Mouse (Mus musculus) MEL (cell line): ENCODE results near the gene Gm17324. TPM values are rescaled to one million over a fixed set of nuclear protein-coding genes. Genes with fewer than 3 reads are reported as not detected.
A peak's percentile ranks its signal among the peaks of the same experiment; 100 is the strongest.

Experiments
- DNase-seq: peaks from one replicate; pipeline ENCODE4 v3.0.0; 2011; ENCODE audit warnings: low read depth, low spot score
- H3K27ac ChIP-seq: 2 replicates; pipeline ENCODE4 v1.5.1; 2012; ENCODE audit warnings: low read depth, mild to moderate bottlenecking, control low read depth, low read length, moderate library complexity; ENCODE audit not compliant: control insufficient read depth
- H3K27me3 ChIP-seq, 2 experiments: fragments of 150-350 bp in 1 of 2; sonication (generic) in 1 of 2; 2 replicates each; pipeline ENCODE4 v1.6.1; 2012; ENCODE audit warnings: low read length in 2 of 2, mild to moderate bottlenecking in 2 of 2, improper control_type of control experiment in 1 of 2, moderate library complexity in 1 of 2; ENCODE audit not compliant: insufficient read depth in 2 of 2, control insufficient read depth in 1 of 2
- H3K36me3 ChIP-seq, 2 experiments: 2 replicates each; pipeline ENCODE4 v1.6.1; 2012 to 2014; ENCODE audit warnings: low read length in 2 of 2, improper control_type of control experiment in 1 of 2, inconsistent platforms in 1 of 2, mild to moderate bottlenecking in 1 of 2; ENCODE audit not compliant: insufficient read depth in 2 of 2, control insufficient read depth in 1 of 2
- H3K4me1 ChIP-seq, 2 experiments: fragments of 150-350 bp in 1 of 2; sonication (generic) in 1 of 2; 2 replicates each; pipeline ENCODE4 v1.6.1; 2012; ENCODE audit warnings: low read length in 2 of 2, improper control_type of control experiment in 1 of 2, mild to moderate bottlenecking in 1 of 2; ENCODE audit not compliant: insufficient read depth in 2 of 2, control insufficient read depth in 1 of 2
- H3K4me3 ChIP-seq, 2 experiments: fragments of 150-350 bp in 1 of 2; sonication (generic) in 1 of 2; 2 replicates each; pipeline ENCODE4 v1.5.1; 2012; ENCODE audit warnings: low read depth in 2 of 2, low read length in 2 of 2, mild to moderate bottlenecking in 2 of 2, moderate library complexity in 2 of 2, control low read depth in 1 of 2, improper control_type of control experiment in 1 of 2; ENCODE audit not compliant: control insufficient read depth in 1 of 2, insufficient read depth in 1 of 2
- H3K79me2 ChIP-seq: 2 replicates; pipeline ENCODE4 v1.6.1; 2012; ENCODE audit warnings: mild to moderate bottlenecking, low read length, moderate library complexity; ENCODE audit not compliant: control insufficient read depth, poor library complexity, insufficient read depth
- H3K9ac ChIP-seq: 2 replicates; pipeline ENCODE4 v1.6.1; 2012; ENCODE audit warnings: low read depth, mild to moderate bottlenecking, control low read depth, low read length, moderate library complexity; ENCODE audit not compliant: control insufficient read depth, poor library complexity, severe bottlenecking
- H3K9me3 ChIP-seq: fragments of 150-350 bp; sonication (generic); replicated peaks from 2 replicates; pipeline ENCODE4 v1.6.1; 2012; ENCODE audit warnings: mild to moderate bottlenecking, low read length, improper control_type of control experiment, moderate library complexity; ENCODE audit not compliant: insufficient read depth
- BHLHE40 ChIP-seq: IDR thresholded peaks from 2 replicates; pipeline ENCODE4 v1.6.1; 2012; ENCODE audit warnings: low read depth, mild to moderate bottlenecking, inconsistent platforms, low read length, improper control_type of control experiment, borderline replicate concordance
- CHD1 ChIP-seq: IDR thresholded peaks from 2 replicates; pipeline ENCODE4 v1.6.1; 2012; ENCODE audit warnings: low read depth, mild to moderate bottlenecking, inconsistent platforms, low read length, improper control_type of control experiment
- CHD2 ChIP-seq: IDR thresholded peaks from 2 replicates; pipeline ENCODE4 v1.6.1; 2011; ENCODE audit warnings: low read length, improper control_type of control experiment
- CTCF ChIP-seq, 3 experiments: IDR thresholded peaks in 2 of 3; conservative IDR thresholded peaks in 1 of 3; 2 replicates each; pipeline ENCODE4 v1.5.1; 2011 to 2012; ENCODE audit warnings: low read length in 3 of 3, low read depth in 2 of 3, mild to moderate bottlenecking in 2 of 3, improper control_type of control experiment in 1 of 3, inconsistent platforms in 1 of 3, mixed read lengths in 1 of 3, moderate library complexity in 1 of 3; ENCODE audit not compliant: control insufficient read depth in 1 of 3, insufficient read depth in 1 of 3, poor library complexity in 1 of 3, severe bottlenecking in 1 of 3
- E2F4 ChIP-seq: IDR thresholded peaks from 2 replicates; pipeline ENCODE4 v1.6.1; 2011; ENCODE audit warnings: low read depth, low read length, improper control_type of control experiment, borderline replicate concordance
- ELF1 ChIP-seq: IDR thresholded peaks from 2 replicates; pipeline ENCODE4 v1.6.1; 2014; ENCODE audit warnings: low read depth, mild to moderate bottlenecking, inconsistent platforms, low read length, improper control_type of control experiment, moderate library complexity
- EP300 ChIP-seq, 2 experiments: IDR thresholded peaks; 2 replicates each; pipeline ENCODE4 v1.6.1; 2011; ENCODE audit warnings: improper control_type of control experiment in 2 of 2, low read length in 2 of 2, low read depth in 1 of 2, mild to moderate bottlenecking in 1 of 2
- ETS1 ChIP-seq: IDR thresholded peaks from 2 replicates; pipeline ENCODE4 v1.6.1; 2012; ENCODE audit warnings: low read depth, mild to moderate bottlenecking, inconsistent platforms, low read length, improper control_type of control experiment, moderate library complexity
- GATA1 ChIP-seq: IDR thresholded peaks from 2 replicates; pipeline ENCODE4 v1.6.1; 2011; ENCODE audit warnings: low read depth, low read length, improper control_type of control experiment
- HCFC1 ChIP-seq: IDR thresholded peaks from 2 replicates; pipeline ENCODE4 v1.6.1; 2012; ENCODE audit warnings: low read depth, mild to moderate bottlenecking, inconsistent platforms, low read length, improper control_type of control experiment, moderate library complexity
- JUND ChIP-seq: IDR thresholded peaks from 2 replicates; pipeline ENCODE4 v1.6.1; 2011; ENCODE audit warnings: low read depth, mild to moderate bottlenecking, improper control_type of control experiment, low read length
- KAT2A ChIP-seq: conservative IDR thresholded peaks from 2 replicates; pipeline ENCODE4 v1.6.1; 2012; ENCODE audit warnings: low read depth, low read length, improper control_type of control experiment, inconsistent platforms
- MAFK ChIP-seq: IDR thresholded peaks from 2 replicates; pipeline ENCODE4 v1.6.1; 2011; ENCODE audit warnings: low read depth, mild to moderate bottlenecking, low read length, improper control_type of control experiment, borderline replicate concordance
- MAX ChIP-seq: IDR thresholded peaks from 2 replicates; pipeline ENCODE4 v1.6.1; 2011; ENCODE audit warnings: low read length, improper control_type of control experiment
- MAZ ChIP-seq: IDR thresholded peaks from 2 replicates; pipeline ENCODE4 v1.6.1; 2012; ENCODE audit warnings: low read depth, mild to moderate bottlenecking, inconsistent platforms, low read length, improper control_type of control experiment
- MEF2A ChIP-seq: IDR thresholded peaks from 2 replicates; pipeline ENCODE4 v1.6.1; 2014; ENCODE audit warnings: low read depth, mild to moderate bottlenecking, inconsistent platforms, low read length, improper control_type of control experiment; ENCODE audit not compliant: poor library complexity, insufficient replicate concordance, severe bottlenecking; ENCODE audit errors: extremely low read depth
- MXI1 ChIP-seq: IDR thresholded peaks from 2 replicates; pipeline ENCODE4 v1.6.1; 2011; ENCODE audit warnings: mild to moderate bottlenecking, low read depth, low read length, improper control_type of control experiment
- MYB ChIP-seq: IDR thresholded peaks from 2 replicates; pipeline ENCODE4 v1.6.1; 2011; ENCODE audit warnings: mild to moderate bottlenecking, low read depth, low read length, improper control_type of control experiment
- MYC ChIP-seq: IDR thresholded peaks from 2 replicates; pipeline ENCODE4 v1.6.1; 2011; ENCODE audit warnings: low read depth, mild to moderate bottlenecking, low read length, improper control_type of control experiment, moderate library complexity
- NELFE ChIP-seq: IDR thresholded peaks from 2 replicates; pipeline ENCODE4 v1.6.1; 2011; ENCODE audit warnings: low read depth, low read length, improper control_type of control experiment
- NRF1 ChIP-seq: IDR thresholded peaks from 2 replicates; pipeline ENCODE4 v1.6.1; 2014; ENCODE audit warnings: low read depth, mild to moderate bottlenecking, inconsistent platforms, low read length, improper control_type of control experiment, moderate library complexity; ENCODE audit not compliant: poor library complexity, insufficient read depth, severe bottlenecking
- POLR2A ChIP-seq, 2 experiments: IDR thresholded peaks; 2 replicates each; pipeline ENCODE4 v1.6.1; 2011 to 2012; ENCODE audit warnings: low read length in 2 of 2, mild to moderate bottlenecking in 2 of 2, control low read depth in 1 of 2, improper control_type of control experiment in 1 of 2, low read depth in 1 of 2, moderate library complexity in 1 of 2; ENCODE audit not compliant: control insufficient read depth in 1 of 2, insufficient read depth in 1 of 2, poor library complexity in 1 of 2
- POLR2AphosphoS2 ChIP-seq: IDR thresholded peaks from 2 replicates; pipeline ENCODE4 v1.6.1; 2011; ENCODE audit warnings: low read length, improper control_type of control experiment
- POLR2AphosphoS5 ChIP-seq: IDR thresholded peaks from 2 replicates; pipeline ENCODE4 v1.6.1; 2012; ENCODE audit warnings: low read depth, borderline replicate concordance, mild to moderate bottlenecking, inconsistent platforms, low read length, moderate library complexity, mixed read lengths
- RAD21 ChIP-seq: IDR thresholded peaks from 2 replicates; pipeline ENCODE4 v1.6.1; 2011; ENCODE audit warnings: mild to moderate bottlenecking, low read depth, low read length, improper control_type of control experiment
- RCOR1 ChIP-seq: IDR thresholded peaks from 2 replicates; pipeline ENCODE4 v1.6.1; 2012; ENCODE audit warnings: low read depth, mild to moderate bottlenecking, inconsistent platforms, low read length, improper control_type of control experiment
- SIN3A ChIP-seq: IDR thresholded peaks from 2 replicates; pipeline ENCODE4 v1.6.1; 2012; ENCODE audit warnings: low read length, improper control_type of control experiment, inconsistent platforms
- SMC3 ChIP-seq: IDR thresholded peaks from 2 replicates; pipeline ENCODE4 v1.6.1; 2011; ENCODE audit warnings: low read depth, low read length, improper control_type of control experiment
- TAL1 ChIP-seq: IDR thresholded peaks from 2 replicates; pipeline ENCODE4 v1.6.1; 2012; ENCODE audit warnings: mild to moderate bottlenecking, inconsistent platforms, low read length, moderate library complexity, mixed read lengths
- TBP ChIP-seq: IDR thresholded peaks from 2 replicates; pipeline ENCODE4 v1.8.0; 2011; ENCODE audit warnings: low read depth, low read length, improper control_type of control experiment
- TCF12 ChIP-seq: IDR thresholded peaks from 2 replicates; pipeline ENCODE4 v1.6.1; 2014; ENCODE audit warnings: low read depth, mild to moderate bottlenecking, inconsistent platforms, low read length, improper control_type of control experiment, moderate library complexity
- UBTF ChIP-seq: IDR thresholded peaks from 2 replicates; pipeline ENCODE4 v1.6.1; 2012; ENCODE audit warnings: low read depth, mild to moderate bottlenecking, inconsistent platforms, low read length, improper control_type of control experiment, moderate library complexity, borderline replicate concordance; ENCODE audit not compliant: insufficient read depth
- USF1 ChIP-seq: IDR thresholded peaks from 2 replicates; pipeline ENCODE4 v1.6.1; 2014; ENCODE audit warnings: low read depth, mild to moderate bottlenecking, inconsistent platforms, low read length, improper control_type of control experiment, moderate library complexity
- USF2 ChIP-seq, 2 experiments: IDR thresholded peaks; 2 replicates each; pipeline ENCODE4 v1.6.1; 2011 to 2012; ENCODE audit warnings: improper control_type of control experiment in 2 of 2, low read length in 2 of 2, borderline replicate concordance in 1 of 2, inconsistent platforms in 1 of 2, low read depth in 1 of 2, mild to moderate bottlenecking in 1 of 2; ENCODE audit not compliant: insufficient read depth in 1 of 2
- ZKSCAN1 ChIP-seq: IDR thresholded peaks from 2 replicates; pipeline ENCODE4 v1.6.1; 2012; ENCODE audit warnings: low read depth, mild to moderate bottlenecking, inconsistent platforms, low read length, improper control_type of control experiment, moderate library complexity
- ZNF384 ChIP-seq: IDR thresholded peaks from 2 replicates; pipeline ENCODE4 v1.6.1; 2012; ENCODE audit warnings: low read depth, mild to moderate bottlenecking, inconsistent platforms, low read length, improper control_type of control experiment
- polyA plus RNA-seq, 2 experiments: library from polyadenylated mRNA; stranded (reverse) in 1 of 2; unstranded in 1 of 2; fragments of >175 nt in 1 of 2; fragments of >200 nt in 1 of 2; gene quantifications; 2 replicates each; pipeline versions ENCODE4 v1.2.1 to v1.2.4; 2012; ENCODE audit warnings: low replicate concordance in 2 of 2, low read depth in 1 of 2; ENCODE audit not compliant: insufficient read length in 2 of 2, insufficient read depth in 1 of 2, missing spikeins in 1 of 2
- total RNA-seq: library from RNA; depleted of rRNA; stranded (reverse); fragments of 300-350 nt; gene quantifications from 2 replicates; pipeline ENCODE4 v1.2.3, GENCODE M21; 2012

Gm17324 gene
- total and polyA plus RNA-seq, 3 experiments: 0.36 to 1.8 TPM; not detected in 1

DNA sequence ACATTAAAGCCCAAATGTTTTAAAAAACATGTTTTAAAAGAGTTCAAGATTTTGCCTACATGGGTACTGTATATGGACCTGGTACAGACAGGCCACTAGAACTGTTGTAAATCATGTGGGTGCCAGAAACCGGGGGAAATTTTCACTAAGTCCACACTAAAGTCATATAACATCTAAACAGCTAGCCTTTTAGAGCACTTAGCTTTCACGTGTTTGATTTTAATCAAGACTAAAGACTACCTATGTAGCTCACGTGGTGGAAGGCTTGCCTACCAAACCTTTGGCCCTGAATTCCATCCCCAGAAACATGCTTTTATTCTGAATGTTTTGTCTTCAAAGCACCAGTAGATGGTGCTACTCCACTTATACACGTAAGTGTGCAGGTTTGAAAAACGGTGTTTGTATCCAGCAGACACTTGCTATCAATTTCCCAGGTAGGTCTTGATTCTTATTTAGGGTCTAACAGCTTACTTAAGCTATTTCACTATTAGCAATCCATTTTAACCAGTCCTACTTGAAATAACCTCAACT is 28.5 kb upstream of the Gm17324 start:
- Histone ChIP-seq H3K4me1 (no peaks in the 10 kb centered on the region), H3K27ac (peak overlapping the region; percentile 44), H3K9me3 (no peaks in the 10 kb centered on the region), H3K9ac (peak overlapping the region; percentile 65; the same call in 1 of the 2 replicates), H3K36me3 (peaks cover 10 to 12% of the 10 kb centered on the region in 2 experiments), H3K27me3 (no peaks in the 10 kb centered on the region), H3K79me2 (peaks cover 30% of the 10 kb centered on the region), H3K4me3 (no peak overlapping the region)
- no peak for DNase-seq
- TF ChIP-seq MYC (peak; percentile 71; the same call in 1 of the 2 replicates), MAX (0 out of 2 replicates have a peak, but pooled peaks have one; percentile 10), MYB (peak; percentile 54), CHD2 (no peak), RCOR1 (no peak), MAFK (peak; percentile 4; the same call in 1 of the 2 replicates), USF1 (peak; percentile 67; the same call in 1 of the 2 replicates), ELF1 (no peak), MEF2A (no peak), CTCF (IDR thresholded peaks at IDR 0.05 in 2 of 3, conservative IDR thresholded peaks at IDR 0.05 in 1 of 3; ENCODE audit: control insufficient read depth in 1 of 3, insufficient read depth in 1 of 3, low read depth in 2 of 3, low read length in 3 of 3, poor library complexity in 1 of 3, severe bottlenecking in 1 of 3) (peak in 2 of 3 experiments; percentile 38 to 47; a peak in 4 of 6 replicates), ZNF384 (no peak), RAD21 (no peak), CHD1 (no peak), MAZ (no peak; the same call in 1 of the 2 replicates), NELFE (no peak; the same call in 1 of the 2 replicates), TBP (no peak), JUND (no peak), TCF12 (no peak), SMC3 (peak; percentile 20; the same call in 1 of the 2 replicates), HCFC1 (0 out of 2 replicates have a peak, but pooled peaks have one; percentile 37), UBTF (no peak), POLR2AphosphoS2 (peak; percentile 95), POLR2A (IDR thresholded peaks at IDR 0.05; ENCODE audit: control insufficient read depth in 1 of 2, insufficient read depth in 1 of 2, low read depth in 1 of 2, low read length in 2 of 2, poor library complexity in 1 of 2) (peak in 1 of 2 experiments; percentile 61; a peak in 1 of 4 replicates), TAL1 (no peak), E2F4 (no peak), NRF1 (no peak), BHLHE40 (0 out of 2 replicates have a peak, but pooled peaks have one; percentile 38), ETS1 (no peak), ZKSCAN1 (no peak), POLR2AphosphoS5 (peak; percentile 84; the same call in 1 of the 2 replicates), GATA1 (no peak), KAT2A (no peak), SIN3A (peak; percentile 55; the same call in 1 of the 2 replicates), MXI1 (peak; percentile 35), EP300 (IDR thresholded peaks at IDR 0.05; ENCODE audit: low read depth in 1 of 2, low read length in 2 of 2) (no peak), USF2 (IDR thresholded peaks at IDR 0.05; ENCODE audit: borderline replicate concordance in 1 of 2, insufficient read depth in 1 of 2, low read depth in 1 of 2, low read length in 2 of 2) (no peak)
